Mouse (Mus musculus) limb, embryonic 14.5 days (tissue): ENCODE measurements at regions not wholly inside any gene's neighbourhood (a gene's known extent, or its start where the extent isn't known, plus 50 kb on each side); places are given as distances from the start of the nearest gene placed in this dataset.

ENCODE experiments used
- ATAC-seq: fragments of 200-750 bp; cut with Nextera tagmentation; 2 replicates; pipeline ENCODE4 v1.8.0; 2017; ENCODE audit warnings: low read depth, moderate number of reproducible peaks, moderate TSS enrichment; ENCODE audit not compliant: low FRiP score
- DNase-seq: peaks from one replicate; pipeline ENCODE4 v3.0.0-alpha.2; 2015; ENCODE audit warnings: low spot score
- H3K27ac ChIP-seq: fragments of 300-500 bp; sonication (generic); replicated peaks from 2 replicates; pipeline ENCODE4 v1.5.1; 2014; ENCODE audit warnings: low read depth, mild to moderate bottlenecking, low read length, moderate library complexity, mixed read lengths
- H3K27me3 ChIP-seq: fragments of 300-500 bp; sonication (generic); 2 replicates; pipeline ENCODE4 v1.6.1; 2014; ENCODE audit warnings: low read length, mixed read lengths; ENCODE audit not compliant: control insufficient read depth, insufficient read depth
- H3K36me3 ChIP-seq: fragments of 300-500 bp; sonication (generic); 2 replicates; pipeline ENCODE4 v1.6.1; 2014; ENCODE audit warnings: mild to moderate bottlenecking, low read length, moderate library complexity, mixed read lengths; ENCODE audit not compliant: control insufficient read depth, insufficient read depth
- H3K4me1 ChIP-seq: fragments of 300-500 bp; sonication (generic); 2 replicates; pipeline ENCODE4 v1.6.1; 2014; ENCODE audit warnings: antibody characterized with exemption, low read length, mixed read lengths; ENCODE audit not compliant: control insufficient read depth, insufficient read depth
- H3K4me2 ChIP-seq: fragments of 300-500 bp; sonication (generic); replicated peaks from 2 replicates; pipeline ENCODE4 v1.6.1; 2014; ENCODE audit warnings: low read depth, mild to moderate bottlenecking, low read length, moderate library complexity; ENCODE audit not compliant: severe bottlenecking
- H3K4me3 ChIP-seq: fragments of 300-500 bp; sonication (generic); replicated peaks from 2 replicates; pipeline ENCODE4 v1.5.1; 2014; ENCODE audit warnings: low read length
- H3K9ac ChIP-seq: fragments of 300-500 bp; sonication (generic); 2 replicates; pipeline ENCODE4 v1.6.1; 2014; ENCODE audit warnings: mild to moderate bottlenecking, low read depth, low read length, moderate library complexity; ENCODE audit not compliant: severe bottlenecking
- H3K9me3 ChIP-seq: fragments of 300-500 bp; sonication (generic); 2 replicates; pipeline ENCODE4 v1.6.1; 2016; ENCODE audit warnings: low read length; ENCODE audit not compliant: control insufficient read depth
- POLR2A ChIP-seq: fragments of 200-500 bp; IDR thresholded peaks from 2 replicates; pipeline ENCODE4 v1.8.0; 2012; ENCODE audit warnings: inconsistent platforms, mild to moderate bottlenecking, moderate library complexity, borderline replicate concordance; ENCODE audit not compliant: insufficient read depth, insufficient read length; ENCODE audit errors: extremely low read depth
- WGBS: fragments of 180-500 bp; shearing (Covaris S2); extraction: QIAGEN DNeasy Blood & Tissue Kit; methylation state at CpG from one replicate; pipeline ENCODE4 v1.1.7; 2014; 5-methylcytosine and 5-hydroxymethylcytosine counted together

DNA sequence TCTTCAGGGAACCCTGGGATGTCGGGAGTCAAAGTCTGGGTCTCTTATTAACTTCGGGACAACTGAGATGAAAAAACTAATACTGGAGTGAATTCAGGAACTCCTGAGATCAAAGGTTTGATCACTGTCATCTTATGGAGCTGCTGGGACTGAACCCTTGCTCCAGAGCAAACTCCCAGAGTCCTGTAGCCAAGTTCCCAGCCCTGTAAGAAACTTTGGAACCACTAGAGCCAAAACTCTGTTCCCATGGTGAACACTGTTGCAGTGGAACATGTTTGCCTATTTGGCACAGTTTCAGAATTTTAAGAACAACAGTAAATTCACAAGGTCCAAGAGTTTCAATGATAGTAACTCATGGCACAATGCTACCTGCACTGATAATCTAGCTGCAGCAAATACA is 172.3 kb upstream of the Nrip1 start:
- H3K4me2 ChIP-seq: no peak overlapping the region
- no peak for ATAC-seq
- TF ChIP-seq POLR2A: no peak
- 75% methylated on average over 2 of the region's 2 CpGs for WGBS
- no peak overlapping the region for H3K27ac ChIP-seq
- DNase-seq: no peak
- H3K36me3 ChIP-seq: no peaks in the 10 kb centered on the region
- H3K4me3 ChIP-seq: no peak overlapping the region
- no peaks in the 10 kb centered on the region for H3K27me3 ChIP-seq
- no peaks in the 10 kb centered on the region for H3K4me1 ChIP-seq
- no peaks in the 10 kb centered on the region for H3K9me3 ChIP-seq
- H3K9ac ChIP-seq: no peak overlapping the region

DNA sequence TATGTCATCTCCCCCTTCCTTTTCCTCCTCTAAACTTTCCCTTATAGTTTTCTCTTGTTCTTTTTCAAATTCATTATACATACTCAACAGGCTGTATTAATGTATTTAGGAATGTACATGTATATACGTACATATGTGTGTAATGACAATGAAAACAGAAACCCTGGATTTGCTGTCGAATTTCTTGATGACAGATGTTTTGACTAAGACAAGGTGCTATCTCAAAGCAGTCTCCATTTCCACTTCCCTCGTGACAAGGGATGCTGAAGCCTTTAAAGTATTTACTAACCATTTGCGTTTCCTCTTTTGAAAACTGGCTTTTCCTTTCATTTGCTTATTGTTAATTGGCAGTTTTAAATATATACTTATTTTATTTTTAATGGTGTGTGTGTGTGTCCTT is 171.3 kb upstream of the Nrip1 start:
- WGBS: 72% methylated on average over 4 of the region's 4 CpGs
- no peaks in the 10 kb centered on the region for H3K27me3 ChIP-seq
- ATAC-seq: no peak
- H3K27ac ChIP-seq: no peak overlapping the region
- H3K9me3 ChIP-seq: no peaks in the 10 kb centered on the region
- no peak for DNase-seq
- no peak overlapping the region for H3K4me3 ChIP-seq
- H3K4me1 ChIP-seq: peaks cover under 1% of the 10 kb centered on the region; the same call in 1 of the 2 replicates
- no peak overlapping the region for H3K9ac ChIP-seq
- H3K36me3 ChIP-seq: no peaks in the 10 kb centered on the region
- no peak overlapping the region for H3K4me2 ChIP-seq
- TF ChIP-seq POLR2A: no peak

DNA sequence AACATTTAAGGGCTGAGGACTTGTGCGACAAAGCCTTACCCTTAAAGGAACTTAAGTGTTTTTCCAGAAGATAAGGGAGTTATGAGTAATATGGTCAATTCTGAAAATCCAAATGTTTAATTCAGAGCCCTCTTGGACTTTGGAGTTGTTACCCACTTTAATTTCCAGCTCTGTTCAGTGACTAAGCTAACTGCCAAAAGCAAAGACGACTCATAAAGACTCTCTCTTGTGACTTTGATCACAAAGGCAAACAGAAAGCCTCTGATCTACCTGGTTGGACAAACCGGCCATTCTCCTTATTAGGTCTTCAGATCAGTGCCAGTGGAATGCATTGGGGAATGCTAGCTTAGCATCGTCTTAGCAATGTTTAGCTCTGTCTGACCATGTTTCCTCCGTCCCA is 167.3 kb upstream of the Nrip1 start:
- H3K9me3 ChIP-seq: no peaks in the 10 kb centered on the region
- H3K27me3 ChIP-seq: no peaks in the 10 kb centered on the region
- ATAC-seq (no peak), DNase-seq (no peak)
- TF ChIP-seq POLR2A: no peak
- H3K27ac ChIP-seq: no peak overlapping the region
- H3K4me2 ChIP-seq: no peak overlapping the region
- H3K4me3 ChIP-seq: no peak overlapping the region
- no peak overlapping the region for H3K9ac ChIP-seq
- H3K36me3 ChIP-seq: no peaks in the 10 kb centered on the region
- 36% methylated on average over 5 of the region's 5 CpGs for WGBS
- H3K4me1 ChIP-seq: peaks cover 5% of the 10 kb centered on the region; the same call in 1 of the 2 replicates

DNA sequence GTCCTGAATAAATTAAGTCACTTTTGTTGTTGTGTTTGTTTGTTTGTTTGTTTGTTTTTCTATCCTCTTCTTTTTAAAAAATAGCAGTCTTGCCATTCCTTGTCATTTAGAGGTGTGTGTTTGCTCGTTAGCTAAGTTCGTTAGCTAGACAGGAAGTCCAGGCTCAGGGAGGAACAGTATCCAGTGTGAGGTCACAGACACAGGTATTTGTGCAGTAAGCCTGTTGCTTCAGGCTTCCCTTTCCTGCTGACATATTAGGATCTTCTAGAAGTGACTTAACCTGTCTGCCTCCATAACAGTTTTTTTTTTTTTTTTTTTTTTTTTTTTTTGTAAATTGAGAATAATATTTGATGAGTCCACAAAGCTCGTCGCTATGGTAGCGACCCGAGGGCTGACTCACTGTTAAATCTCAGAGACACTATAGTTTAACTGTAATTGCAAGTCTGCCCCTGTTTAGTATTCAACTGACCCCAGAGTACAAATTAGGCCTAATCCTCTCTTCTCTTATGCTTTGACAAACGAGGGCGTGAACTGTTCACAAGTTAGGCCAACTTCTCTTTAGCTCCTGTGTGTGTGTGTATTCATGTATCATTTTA is 166.8 kb upstream of the Nrip1 start:
- Histone ChIP-seq H3K9me3 (no peaks in the 10 kb centered on the region), H3K27ac (no peak overlapping the region), H3K36me3 (no peaks in the 10 kb centered on the region), H3K4me1 (peaks cover 5% of the 10 kb centered on the region; the same call in 1 of the 2 replicates), H3K27me3 (no peaks in the 10 kb centered on the region), H3K9ac (no peak overlapping the region), H3K4me3 (no peak overlapping the region), H3K4me2 (no peak overlapping the region)
- TF ChIP-seq POLR2A: no peak
- ATAC-seq: no peak
- 37% methylated on average over 8 of the region's 8 CpGs for WGBS
- no peak for DNase-seq

DNA sequence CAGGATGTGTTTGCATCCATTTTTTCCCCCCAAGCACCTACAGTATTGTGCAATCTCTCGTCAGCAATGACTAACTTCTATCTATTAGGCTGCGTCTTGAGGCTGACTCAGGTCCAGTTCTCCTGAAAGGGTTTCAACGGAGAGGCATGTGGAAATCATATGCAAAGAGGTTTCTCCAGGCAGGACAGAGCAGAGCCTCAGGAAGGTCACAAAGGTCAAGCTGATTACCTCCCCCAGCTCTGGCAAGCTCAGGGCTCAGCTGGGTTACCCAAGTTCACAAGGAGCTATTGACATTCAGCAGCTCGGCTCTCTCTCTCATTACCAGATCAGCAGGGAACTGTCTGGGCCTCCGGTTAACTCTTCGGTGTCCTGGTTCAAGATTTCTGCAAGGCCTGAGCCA is 166.0 kb upstream of the Nrip1 start:
- no peak overlapping the region for H3K4me2 ChIP-seq
- ATAC-seq: 0 out of 2 replicates have a peak, but pooled peaks have one; percentile 26

More for the DNA sequence above, 166.0 kb upstream of the Nrip1 start:
- Histone ChIP-seq H3K4me1 (peaks cover 5% of the 10 kb centered on the region; the same call in 1 of the 2 replicates), H3K27ac (no peak overlapping the region), H3K9me3 (no peaks in the 10 kb centered on the region), H3K9ac (no peak overlapping the region), H3K4me3 (no peak overlapping the region), H3K27me3 (no peaks in the 10 kb centered on the region), H3K36me3 (no peaks in the 10 kb centered on the region)
- peak; percentile 18 for DNase-seq
- WGBS: 13% methylated on average over 6 of the region's 6 CpGs
- no peak for TF ChIP-seq POLR2A
